Mouse (Mus musculus) embryonic facial prominence, embryonic 11.5 days (tissue): ENCODE results near the gene Pawr. TPM values are rescaled to one million over a fixed set of nuclear protein-coding genes. Genes with fewer than 3 reads are reported as not detected.
A peak's percentile ranks its signal among the peaks of the same experiment; 100 is the strongest.

Experiments used
- ATAC-seq: fragments of 200-750 bp; cut with Nextera tagmentation; replicated peaks from 2 replicates; pipeline ENCODE4 v1.8.0; 2017; ENCODE audit warnings: low read depth; ENCODE audit not compliant: insufficient number of reproducible peaks, low FRiP score, low TSS enrichment
- DNase-seq: peaks from one replicate; pipeline ENCODE4 v3.0.0-alpha.2; 2015; ENCODE audit warnings: low spot score
- H3K27ac ChIP-seq: fragments of 300-500 bp; sonication (generic); replicated peaks from 2 replicates; pipeline ENCODE4 v1.5.1; 2014; ENCODE audit warnings: mild to moderate bottlenecking, low read depth, low read length, control low read depth
- H3K27me3 ChIP-seq: fragments of 300-500 bp; sonication (generic); 2 replicates; pipeline ENCODE4 v1.6.1; 2014; ENCODE audit warnings: mild to moderate bottlenecking, low read length, moderate library complexity, mixed read lengths; ENCODE audit not compliant: control insufficient read depth, insufficient read depth
- H3K36me3 ChIP-seq: fragments of 300-500 bp; sonication (generic); replicated peaks from 2 replicates; pipeline ENCODE4 v1.6.1; 2014; ENCODE audit warnings: low read depth, mild to moderate bottlenecking, low read length, moderate library complexity, mixed read lengths; ENCODE audit not compliant: control insufficient read depth, insufficient read depth
- H3K4me1 ChIP-seq: fragments of 300-500 bp; sonication (generic); 2 replicates; pipeline ENCODE4 v1.6.1; 2014; ENCODE audit warnings: low read length, mixed read lengths; ENCODE audit not compliant: control insufficient read depth, insufficient read depth
- H3K4me2 ChIP-seq: fragments of 300-500 bp; sonication (generic); 2 replicates; pipeline ENCODE4 v1.6.1; 2014; ENCODE audit warnings: low read depth, mild to moderate bottlenecking, control low read depth, low read length, moderate library complexity
- H3K4me3 ChIP-seq: fragments of 300-500 bp; sonication (generic); 2 replicates; pipeline ENCODE4 v1.5.1; 2014; ENCODE audit warnings: low read depth, low read length, control low read depth
- H3K9ac ChIP-seq: fragments of 300-500 bp; sonication (generic); replicated peaks from 2 replicates; pipeline ENCODE4 v1.6.1; 2014; ENCODE audit warnings: mild to moderate bottlenecking, control low read depth, low read length
- H3K9me3 ChIP-seq: fragments of 300-500 bp; sonication (generic); replicated peaks from 2 replicates; pipeline ENCODE4 v1.6.1; 2016; ENCODE audit warnings: mild to moderate bottlenecking, low read length, inconsistent platforms, mixed read lengths; ENCODE audit not compliant: control insufficient read depth
- WGBS: fragments of 180-500 bp; shearing (Covaris S2); extraction: QIAGEN DNeasy Blood & Tissue Kit; methylation state at CpG from one replicate; pipeline ENCODE4 v1.1.7; 2014; 5-methylcytosine and 5-hydroxymethylcytosine counted together
- polyA plus RNA-seq: library from polyadenylated mRNA; unstranded; fragments of >200 nt; fragmentation: Nextera tagmentation; extraction: Ambion mirVana; gene quantifications from 2 replicates; pipeline ENCODE4 v1.2.1, GENCODE M21; 2014

Pawr gene
- polyA plus RNA-seq, 1 experiment from 2014 or later, result 11.6 TPM

GRCm38 (mm10) chr10:108450401-108450800, 118.5 kb downstream of the Pawr start:
- no peak for DNase-seq
- no peaks in the 10 kb centered on the region for H3K27me3 ChIP-seq
- H3K4me3 ChIP-seq, result no peak overlapping the region
- ATAC-seq, result no peak
- peaks cover 2% of the 10 kb centered on the region; the same call in 1 of the 2 replicates for H3K4me1 ChIP-seq
- WGBS, result 88% methylated on average over 4 of the region's 4 CpGs
- no peak overlapping the region for H3K4me2 ChIP-seq
- H3K36me3 ChIP-seq, result no peaks in the 10 kb centered on the region
- no peaks in the 10 kb centered on the region for H3K9me3 ChIP-seq
- H3K27ac ChIP-seq, result no peak overlapping the region
- no peak overlapping the region for H3K9ac ChIP-seq

GRCm38 (mm10) chr10:108451516-108451915, 119.6 kb downstream of the Pawr start:
- Histone ChIP-seq H3K4me2 (no peak overlapping the region), H3K4me3 (no peak overlapping the region), H3K27me3 (no peaks in the 10 kb centered on the region), H3K27ac (no peak overlapping the region), H3K4me1 (peaks cover 2% of the 10 kb centered on the region; the same call in 1 of the 2 replicates), H3K9ac (no peak overlapping the region), H3K9me3 (no peaks in the 10 kb centered on the region), H3K36me3 (no peaks in the 10 kb centered on the region)
- WGBS, result 89% methylated on average over 8 of the region's 8 CpGs
- no peak for ATAC-seq
- no peak for DNase-seq

DNA sequence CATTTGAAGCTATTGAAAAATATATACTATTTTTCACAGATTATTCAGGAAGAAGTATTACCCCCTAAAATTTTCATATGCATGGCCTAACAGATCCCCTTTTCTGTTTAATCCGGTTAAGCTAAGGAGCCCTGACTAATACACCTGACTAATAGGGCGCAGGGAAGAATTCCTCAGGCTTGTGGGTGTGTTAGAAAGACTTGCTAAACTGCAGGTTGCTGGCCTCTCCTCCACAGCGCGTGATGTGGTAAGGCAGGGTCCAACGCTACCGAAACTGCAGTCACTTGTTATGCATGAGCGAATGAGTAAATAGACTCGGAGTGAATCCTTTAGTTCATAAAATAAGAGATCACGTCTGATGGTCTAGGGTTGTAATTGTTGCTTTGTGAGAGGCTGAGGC, 120.5 kb downstream of the Pawr start:
- Histone ChIP-seq H3K27me3 (no peaks in the 10 kb centered on the region), H3K9me3 (no peaks in the 10 kb centered on the region), H3K27ac (no peak overlapping the region), H3K4me1 (no peaks in the 10 kb centered on the region), H3K36me3 (no peaks in the 10 kb centered on the region), H3K4me3 (no peak overlapping the region), H3K9ac (no peak overlapping the region), H3K4me2 (no peak overlapping the region)
- no peak for DNase-seq
- 0 out of 2 replicates have a peak, but pooled peaks have one; percentile 20 for ATAC-seq
- WGBS, result 92% methylated on average over 9 of the region's 9 CpGs

DNA sequence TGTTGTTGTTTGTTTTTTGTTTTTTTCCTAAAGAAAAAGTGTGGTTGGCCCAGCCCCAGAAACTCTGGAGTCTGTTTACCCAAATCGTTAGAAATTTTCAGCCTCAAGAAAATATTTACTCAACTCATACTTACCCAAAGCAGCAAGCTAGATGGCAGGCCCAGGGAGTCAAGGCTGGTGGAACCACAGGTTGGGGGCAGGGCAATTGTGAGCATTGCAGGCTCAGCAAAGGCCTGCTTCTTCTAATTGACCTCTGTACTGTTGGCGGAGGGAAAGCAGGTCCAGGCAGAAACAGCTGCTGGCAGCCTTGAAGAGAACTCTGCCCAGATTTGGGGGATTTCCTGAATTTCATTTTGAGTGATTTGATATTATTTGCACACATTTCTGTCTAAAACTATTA, 121.6 kb downstream of the Pawr start:
- no peaks in the 10 kb centered on the region for H3K36me3 ChIP-seq
- ATAC-seq (no peak), DNase-seq (no peak)
- no peaks in the 10 kb centered on the region for H3K9me3 ChIP-seq
- no peak overlapping the region for H3K4me3 ChIP-seq
- H3K4me2 ChIP-seq, result no peak overlapping the region
- no peaks in the 10 kb centered on the region for H3K27me3 ChIP-seq
- no peaks in the 10 kb centered on the region for H3K4me1 ChIP-seq
- H3K9ac ChIP-seq, result no peak overlapping the region
- no peak overlapping the region for H3K27ac ChIP-seq
- 43% methylated on average over 2 of the region's 2 CpGs for WGBS

GRCm38 (mm10) chr10:108454691-108455117, 122.8 kb downstream of the Pawr start:
- DNase-seq, result no peak
- ATAC-seq, result no peak

DNA sequence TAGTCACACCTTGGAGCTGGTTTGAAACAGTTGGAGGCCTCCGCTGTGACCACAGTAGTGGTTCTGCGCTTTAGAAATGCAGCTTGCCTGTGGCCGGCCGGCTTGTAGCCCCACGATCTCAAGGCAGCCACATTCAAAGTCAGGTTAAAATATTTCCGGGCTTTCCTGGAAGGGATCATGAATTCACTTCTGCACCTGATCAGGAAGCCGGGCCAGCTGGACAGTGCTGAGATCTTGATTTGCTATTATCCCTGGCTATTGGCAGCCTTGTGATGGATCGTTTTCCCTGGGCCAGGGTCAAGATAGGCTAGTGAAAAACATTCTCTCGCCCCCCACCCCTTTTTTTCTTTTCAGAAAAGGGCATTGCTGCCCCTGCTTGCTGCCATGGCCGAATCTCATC, 123.3 kb downstream of the Pawr start:
- Histone ChIP-seq H3K9ac (no peak overlapping the region), H3K27me3 (no peaks in the 10 kb centered on the region), H3K4me1 (no peaks in the 10 kb centered on the region), H3K4me2 (no peak overlapping the region), H3K27ac (no peak overlapping the region), H3K36me3 (no peaks in the 10 kb centered on the region), H3K4me3 (no peak overlapping the region), H3K9me3 (no peaks in the 10 kb centered on the region)
- DNase-seq (no peak), ATAC-seq (no peak)
- 63% methylated on average over 10 of the region's 10 CpGs for WGBS

More at GRCm38 (mm10) chr10:108454691-108455117, 122.8 kb downstream of the Pawr start:
- Histone ChIP-seq H3K9me3 (no peaks in the 10 kb centered on the region), H3K4me3 (no peak overlapping the region), H3K36me3 (no peaks in the 10 kb centered on the region), H3K4me1 (no peaks in the 10 kb centered on the region), H3K27ac (no peak overlapping the region), H3K27me3 (no peaks in the 10 kb centered on the region), H3K9ac (no peak overlapping the region), H3K4me2 (no peak overlapping the region)
- WGBS, result 87% methylated on average over 11 of the region's 11 CpGs

- no peak overlapping the region for H3K9ac ChIP-seq
- H3K27ac ChIP-seq, result no peak overlapping the region
- H3K4me1 ChIP-seq, result no peaks in the 10 kb centered on the region
- ATAC-seq (no peak), DNase-seq (no peak)
- H3K36me3 ChIP-seq, result no peaks in the 10 kb centered on the region
- H3K9me3 ChIP-seq, result no peaks in the 10 kb centered on the region
- WGBS, result 89% methylated on average over 2 of the region's 2 CpGs
- no peak overlapping the region for H3K4me2 ChIP-seq
- H3K27me3 ChIP-seq, result no peaks in the 10 kb centered on the region
- H3K4me3 ChIP-seq, result no peak overlapping the region
Observed at GRCm38 (mm10) chr10:108455883-108456282, 124.0 kb downstream of the Pawr start.

- Histone ChIP-seq H3K4me2 (no peak overlapping the region), H3K27me3 (no peaks in the 10 kb centered on the region), H3K4me1 (no peaks in the 10 kb centered on the region), H3K27ac (no peak overlapping the region), H3K9me3 (no peaks in the 10 kb centered on the region), H3K9ac (no peak overlapping the region), H3K36me3 (no peaks in the 10 kb centered on the region), H3K4me3 (no peak overlapping the region)
- ATAC-seq, result no peak
- WGBS, result 95% methylated on average over 2 of the region's 2 CpGs
- DNase-seq, result no peak
Observed at GRCm38 (mm10) chr10:108457054-108457453, 125.1 kb downstream of the Pawr start.
